Mouse (Mus musculus): ENCODE data around the gene Tut1. TPM values are rescaled to one million over a fixed set of nuclear protein-coding genes. Genes with fewer than 3 reads are reported as not detected.

The Tut1 gene
- total and polyA plus RNA-seq, 3 experiments, result 54.6 to 68.2 TPM; not detected in 1

GRCm38 (mm10) chr19:8991871-8992735 lies 38.5 kb downstream of the Tut1 start:
- Histone ChIP-seq H3K4me3 (ENCODE audit: control insufficient read depth in 1 of 2, insufficient read depth in 1 of 2, low read depth in 2 of 2, low read length in 2 of 2) (no peak overlapping the region), H3K9ac (ENCODE audit: control insufficient read depth, low read depth, low read length, poor library complexity, severe bottlenecking) (no peak overlapping the region), H3K36me3 (ENCODE audit: control insufficient read depth in 1 of 2, insufficient read depth in 2 of 2, low read length in 2 of 2) (peaks cover 0 to 4% of the 10 kb centered on the region in 2 experiments; a peak in 1 of 4 replicates), H3K79me2 (ENCODE audit: control insufficient read depth, insufficient read depth, low read length, poor library complexity) (no peaks in the 10 kb centered on the region), H3K27ac (ENCODE audit: control insufficient read depth, low read depth, low read length) (no peak overlapping the region), H3K27me3 (ENCODE audit: control insufficient read depth in 1 of 2, insufficient read depth in 2 of 2, low read length in 2 of 2) (no peaks in the 10 kb centered on the region; a peak in 1 of 4 replicates), H3K4me1 (ENCODE audit: control insufficient read depth in 1 of 2, insufficient read depth in 2 of 2, low read length in 2 of 2) (peaks cover 4 to 14% of the 10 kb centered on the region in 2 experiments), H3K9me3 (replicated peaks; ENCODE audit: insufficient read depth, low read length) (no peaks in the 10 kb centered on the region)
- no peak for DNase-seq (ENCODE audit: low read depth, low spot score)
- TF ChIP-seq MAFK (IDR thresholded peaks at IDR 0.05; ENCODE audit: borderline replicate concordance, low read depth, low read length) (no peak), BHLHE40 (IDR thresholded peaks at IDR 0.05; ENCODE audit: borderline replicate concordance, low read depth, low read length) (no peak), MYB (IDR thresholded peaks at IDR 0.05; ENCODE audit: low read depth, low read length) (no peak), EP300 (IDR thresholded peaks at IDR 0.05; ENCODE audit: low read depth in 1 of 2, low read length in 2 of 2) (no peak), SIN3A (IDR thresholded peaks at IDR 0.05; ENCODE audit: low read length) (no peak), POLR2AphosphoS2 (IDR thresholded peaks at IDR 0.05; ENCODE audit: low read length) (no peak), GATA1 (IDR thresholded peaks at IDR 0.05; ENCODE audit: low read depth, low read length) (no peak), ETS1 (IDR thresholded peaks at IDR 0.05; ENCODE audit: low read depth, low read length) (no peak), POLR2A (IDR thresholded peaks at IDR 0.05; ENCODE audit: control insufficient read depth in 1 of 2, insufficient read depth in 1 of 2, low read depth in 1 of 2, low read length in 2 of 2, poor library complexity in 1 of 2) (no peak), HCFC1 (IDR thresholded peaks at IDR 0.05; ENCODE audit: low read depth, low read length) (no peak), ELF1 (IDR thresholded peaks at IDR 0.05; ENCODE audit: low read depth, low read length) (no peak)

GRCm38 (mm10) chr19:8992769-8993624 lies 39.4 kb downstream of the Tut1 start:
- peaks cover 6 to 21% of the 10 kb centered on the region in 2 experiments for H3K4me1 ChIP-seq (ENCODE audit: control insufficient read depth in 1 of 2, insufficient read depth in 2 of 2, low read length in 2 of 2)
- no peak overlapping the region for H3K27ac ChIP-seq (ENCODE audit: control insufficient read depth, low read depth, low read length)
- peaks cover 0 to 10% of the 10 kb centered on the region in 2 experiments; a peak in 2 of 4 replicates for H3K36me3 ChIP-seq (ENCODE audit: control insufficient read depth in 1 of 2, insufficient read depth in 2 of 2, low read length in 2 of 2)
- H3K9me3 ChIP-seq (replicated peaks; ENCODE audit: insufficient read depth, low read length), result no peaks in the 10 kb centered on the region
- H3K27me3 ChIP-seq (ENCODE audit: control insufficient read depth in 1 of 2, insufficient read depth in 2 of 2, low read length in 2 of 2), result no peaks in the 10 kb centered on the region; a peak in 1 of 4 replicates
- no peak overlapping the region for H3K4me3 ChIP-seq (ENCODE audit: control insufficient read depth in 1 of 2, insufficient read depth in 1 of 2, low read depth in 2 of 2, low read length in 2 of 2)
- H3K79me2 ChIP-seq (ENCODE audit: control insufficient read depth, insufficient read depth, low read length, poor library complexity), result no peaks in the 10 kb centered on the region
- H3K9ac ChIP-seq (ENCODE audit: control insufficient read depth, low read depth, low read length, poor library complexity, severe bottlenecking), result no peak overlapping the region
- DNase-seq (ENCODE audit: low read depth, low spot score), result peak; percentile 88
- no peak for TF ChIP-seq GATA1 (IDR thresholded peaks at IDR 0.05; ENCODE audit: low read depth, low read length)
- TF ChIP-seq NELFE (IDR thresholded peaks at IDR 0.05; ENCODE audit: low read depth, low read length), result no peak
- 0 out of 2 replicates have a peak, but pooled peaks have one; percentile 33 for TF ChIP-seq MYB (IDR thresholded peaks at IDR 0.05; ENCODE audit: low read depth, low read length)
- no peak for TF ChIP-seq MEF2A (IDR thresholded peaks at IDR 0.05; ENCODE audit: extremely low read depth, insufficient replicate concordance, low read depth, low read length, poor library complexity, severe bottlenecking)
- TF ChIP-seq MAX (IDR thresholded peaks at IDR 0.05; ENCODE audit: low read length), result no peak
- TF ChIP-seq KAT2A (conservative IDR thresholded peaks at IDR 0.05; ENCODE audit: low read depth, low read length), result no peak
- 0 out of 2 replicates have a peak, but pooled peaks have one; percentile 12 for TF ChIP-seq TCF12 (IDR thresholded peaks at IDR 0.05; ENCODE audit: low read depth, low read length)
- TF ChIP-seq ZC3H11A (IDR thresholded peaks at IDR 0.05; ENCODE audit: low read depth, low read length), result peak; percentile 99
- no peak for TF ChIP-seq USF2 (IDR thresholded peaks at IDR 0.05; ENCODE audit: borderline replicate concordance in 1 of 2, insufficient read depth in 1 of 2, low read depth in 1 of 2, low read length in 2 of 2)
- TF ChIP-seq ZNF384 (IDR thresholded peaks at IDR 0.05; ENCODE audit: low read depth, low read length), result 0 out of 2 replicates have a peak, but pooled peaks have one; percentile 22
- TF ChIP-seq GABPA (IDR thresholded peaks at IDR 0.05; ENCODE audit: low read depth, low read length), result no peak
- TF ChIP-seq SIN3A (IDR thresholded peaks at IDR 0.05; ENCODE audit: low read length), result peak; percentile 77
- 0 out of 2 replicates have a peak, but pooled peaks have one; percentile 40 for TF ChIP-seq RCOR1 (IDR thresholded peaks at IDR 0.05; ENCODE audit: low read depth, low read length)
- TF ChIP-seq MAZ (IDR thresholded peaks at IDR 0.05; ENCODE audit: low read depth, low read length), result peak; percentile 94
- TF ChIP-seq MYC (IDR thresholded peaks at IDR 0.05; ENCODE audit: low read depth, low read length), result no peak
- peak; percentile 99 for TF ChIP-seq SMC3 (IDR thresholded peaks at IDR 0.05; ENCODE audit: low read depth, low read length)
- TF ChIP-seq ETS1 (IDR thresholded peaks at IDR 0.05; ENCODE audit: low read depth, low read length), result 0 out of 2 replicates have a peak, but pooled peaks have one; percentile 13
- TF ChIP-seq ZKSCAN1 (IDR thresholded peaks at IDR 0.05; ENCODE audit: low read depth, low read length), result no peak
- peak; percentile 99 for TF ChIP-seq RAD21 (IDR thresholded peaks at IDR 0.05; ENCODE audit: low read depth, low read length)
- TF ChIP-seq EP300 (IDR thresholded peaks at IDR 0.05; ENCODE audit: low read depth in 1 of 2, low read length in 2 of 2), result 0 out of 4 replicates have a peak, but pooled peaks have one; percentile 14 to 16

All from MEL (cell line).